Mouse (Mus musculus): Measurements from ENCODE around the gene Syn3.

DNA sequence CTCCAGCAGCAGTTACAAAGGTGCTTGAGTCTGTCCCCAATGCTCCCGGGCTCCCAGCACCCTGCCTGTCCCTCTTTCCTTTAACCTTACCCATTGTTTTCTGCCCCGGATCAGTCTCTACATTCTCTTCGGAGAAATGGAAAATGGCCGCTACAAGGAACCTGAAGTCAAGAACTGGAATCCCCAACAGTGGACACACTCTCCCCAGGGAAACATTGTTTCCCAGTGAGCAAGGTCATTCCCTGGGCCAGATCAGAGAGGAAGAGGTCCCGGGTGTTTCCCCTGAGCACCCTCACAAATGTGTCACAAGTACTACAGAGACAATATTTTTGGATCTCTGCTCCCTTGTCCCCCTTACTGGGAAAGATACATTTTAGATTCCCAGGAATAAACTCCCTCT lies 432.0 kb downstream of the Syn3 start:
- TF ChIP-seq POLR2A (IDR thresholded peaks at IDR 0.05; ENCODE audit: control insufficient read depth, extremely low read depth, insufficient read depth, low read length, poor library complexity) (no peak), CTCF (IDR thresholded peaks at IDR 0.05; ENCODE audit: borderline replicate concordance, control insufficient read depth, extremely low read depth, insufficient read depth, low read length, poor library complexity) (no peak)

Measured in thymus, adult 2 months (tissue).